18 mouse cellular contexts compared by ENCODE assay signal in the genomic region with DNA sequence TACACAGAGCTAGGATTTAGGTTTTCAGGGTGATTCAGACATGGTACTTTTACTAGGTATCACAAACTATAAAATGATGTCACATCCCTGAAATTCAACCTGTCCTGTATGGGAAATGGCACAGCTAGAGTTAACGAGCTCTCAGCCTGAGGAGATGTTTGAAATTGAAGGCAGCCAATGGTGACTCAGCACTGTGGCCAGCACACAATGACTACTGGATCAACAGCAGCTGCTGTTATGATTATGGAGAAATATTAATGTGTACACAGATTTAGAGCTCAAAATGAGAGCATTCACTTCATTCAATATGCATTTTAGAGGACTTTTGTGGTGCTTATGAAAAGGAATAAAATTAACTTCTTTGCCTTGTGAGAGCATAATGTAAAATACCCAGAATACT.
"Had no signal": no experiment of that assay in that cellular context is flagged by ENCODE, and none has a peak within 500 bp of the region (broad histone marks: within the 10 kb centered on the region; RNA-seq: fewer than 3 reads in every experiment).

No protein-coding gene starts in this region.

- H3K36me3 ChIP-seq: midbrain, embryonic 10.5 days; midbrain, embryonic 12.5 days; midbrain, embryonic 15.5 days; neural tube, embryonic 13.5 days; neural tube, embryonic 15.5 days had no signal

- H3K4me3 ChIP-seq: midbrain, embryonic 10.5 days; midbrain, embryonic 12.5 days; midbrain, embryonic 15.5 days; myocyte; neural tube, embryonic 13.5 days; neural tube, embryonic 15.5 days had no signal

- H3K4me2 ChIP-seq: lung, embryonic 14.5 days; midbrain, embryonic 12.5 days; midbrain, embryonic 15.5 days; neural tube, embryonic 13.5 days; neural tube, embryonic 15.5 days had no signal

- DNase-seq: lung, adult 18-20 months; lung, embryonic 14.5 days; lung, postnatal 10 days; lung, postnatal 4 days; retina, postnatal 1 day; right cerebral cortex, adult 18-20 months; right cerebral cortex, postnatal 25 days; right cerebral cortex, postnatal 4 days; spleen, adult 18-20 months; thymus, adult 18-20 months; thymus, postnatal 14 days; thymus, postnatal 36 days had no signal

- H3K27ac ChIP-seq: midbrain, embryonic 10.5 days; midbrain, embryonic 12.5 days; midbrain, embryonic 15.5 days; neural tube, embryonic 13.5 days; neural tube, embryonic 15.5 days had no signal

- H3K9ac ChIP-seq: lung, embryonic 14.5 days; midbrain, embryonic 12.5 days; midbrain, embryonic 15.5 days; neural tube, embryonic 13.5 days; neural tube, embryonic 15.5 days had no signal

- ATAC-seq: midbrain, embryonic 15.5 days had no signal

- H3K4me1 ChIP-seq: midbrain, embryonic 10.5 days; midbrain, embryonic 12.5 days; midbrain, embryonic 15.5 days; neural tube, embryonic 13.5 days; neural tube, embryonic 15.5 days had no signal

- H3K9me3 ChIP-seq: midbrain, embryonic 10.5 days; midbrain, embryonic 12.5 days; midbrain, embryonic 15.5 days; neural tube, embryonic 13.5 days; neural tube, embryonic 15.5 days had no signal

- H3K27me3 ChIP-seq: midbrain, embryonic 12.5 days; midbrain, embryonic 15.5 days; neural tube, embryonic 13.5 days; neural tube, embryonic 15.5 days had no signal
